Mouse (Mus musculus) lung, embryonic 14.5 days (tissue): ENCODE results near the gene Popdc3. TPM values are rescaled to one million over a fixed set of nuclear protein-coding genes. Genes with fewer than 3 reads are reported as not detected.

ENCODE experiments used
- ATAC-seq: fragments of 200-750 bp; cut with Nextera tagmentation; 2 replicates; pipeline ENCODE4 v1.8.0; 2017; ENCODE audit warnings: mild to moderate bottlenecking, moderate TSS enrichment, moderate library complexity; ENCODE audit not compliant: insufficient read depth
- DNase-seq: peaks from one replicate; pipeline ENCODE4 v3.0.0-alpha.2; 2015
- H3K27ac ChIP-seq: fragments of 300-500 bp; sonication (generic); 2 replicates; pipeline ENCODE4 v1.5.1; 2014; ENCODE audit warnings: low read depth, mild to moderate bottlenecking, moderate library complexity
- H3K27me3 ChIP-seq: fragments of 300-500 bp; sonication (generic); 2 replicates; pipeline ENCODE4 v1.6.1; 2014; ENCODE audit warnings: low read length, control low read depth; ENCODE audit not compliant: insufficient read depth
- H3K36me3 ChIP-seq: fragments of 300-500 bp; sonication (generic); 2 replicates; pipeline ENCODE4 v1.6.1; 2014; ENCODE audit warnings: control low read depth; ENCODE audit not compliant: insufficient read depth
- H3K4me1 ChIP-seq: fragments of 300-500 bp; sonication (generic); 2 replicates; pipeline ENCODE4 v1.6.1; 2014; ENCODE audit warnings: antibody characterized with exemption, control low read depth; ENCODE audit not compliant: insufficient read depth
- H3K4me2 ChIP-seq: fragments of 300-500 bp; sonication (generic); 2 replicates; pipeline ENCODE4 v1.6.1; 2014; ENCODE audit warnings: mild to moderate bottlenecking
- H3K4me3 ChIP-seq: fragments of 300-500 bp; sonication (generic); 2 replicates; pipeline ENCODE4 v1.5.1; 2014; ENCODE audit warnings: low read depth, low read length
- H3K9ac ChIP-seq: fragments of 300-500 bp; sonication (generic); 2 replicates; pipeline ENCODE4 v1.6.1; 2014
- H3K9me3 ChIP-seq: fragments of 300-500 bp; sonication (generic); 2 replicates; pipeline ENCODE4 v1.6.1; 2016; ENCODE audit warnings: low read depth, low read length, control low read depth
- CTCF ChIP-seq: IDR thresholded peaks from 2 replicates; pipeline ENCODE4 v1.5.1; 2016; ENCODE audit warnings: antibody characterized with exemption, low read depth
- WGBS: fragments of 180-500 bp; shearing (Covaris S2); extraction: QIAGEN DNeasy Blood & Tissue Kit; methylation state at CpG from one replicate; pipeline ENCODE4 v1.1.7; 2014; 5-methylcytosine and 5-hydroxymethylcytosine counted together
- polyA plus RNA-seq: library from polyadenylated mRNA; unstranded; fragments of >200 nt; fragmentation: Nextera tagmentation; extraction: Ambion mirVana; gene quantifications from 2 replicates; pipeline ENCODE4 v1.2.1, GENCODE M21; 2014

Gene Popdc3
- polyA plus RNA-seq, 1 experiment from 2014 or later: 0.45 TPM

- Histone ChIP-seq H3K36me3 (no peaks in the 10 kb centered on the region), H3K27me3 (no peaks in the 10 kb centered on the region), H3K27ac (no peak overlapping the region), H3K9me3 (no peaks in the 10 kb centered on the region), H3K4me2 (no peak overlapping the region), H3K4me1 (no peaks in the 10 kb centered on the region), H3K9ac (no peak overlapping the region), H3K4me3 (no peak overlapping the region)
- no peak for ATAC-seq
- WGBS: 81% methylated on average over 17 of the region's 17 CpGs
- TF ChIP-seq CTCF: peak; percentile 37
- DNase-seq: no peak
Observed at GRCm38 (mm10) chr10:45366987-45367705, 189.2 kb downstream of the Popdc3 start.

Other genes with a start within 250 kb of the Popdc3 start
- 34.1 and 34.6 TPM in 2 replicates for gene Prep, start 110.9 kb upstream of the Popdc3 start, polyA plus RNA-seq
- 1.2 and 1.9 TPM in 2 replicates for gene Bves, start 157.7 kb downstream of the Popdc3 start, polyA plus RNA-seq